Mouse (Mus musculus): ENCODE data around the gene Eif4e3.

- TF ChIP-seq CTCF (IDR thresholded peaks at IDR 0.05; ENCODE audit: control insufficient read depth, insufficient read depth, insufficient replicate concordance, low read depth, low read length): no peak
- TF ChIP-seq POLR2A (IDR thresholded peaks at IDR 0.05; ENCODE audit: control insufficient read depth, low read depth, low read length): no peak
Measured at GRCm38 (mm10) chr6:99644876-99645275, 21.7 kb downstream of the Eif4e3 start.

All from testis, adult 2 months (tissue).